Mouse (Mus musculus): ENCODE data around the gene Hbs1l. TPM values are rescaled to one million over a fixed set of nuclear protein-coding genes. Genes with fewer than 3 reads are reported as not detected.

Hbs1l gene
- total RNA-seq (2014; rRNA removed) (59.1 and 93.8 TPM in 2 replicates), polyA plus RNA-seq (2015; fragmentation: Nextera tagmentation; extraction: Ambion mirVana) (69.3 and 72.2 TPM in 2 replicates)

DNA sequence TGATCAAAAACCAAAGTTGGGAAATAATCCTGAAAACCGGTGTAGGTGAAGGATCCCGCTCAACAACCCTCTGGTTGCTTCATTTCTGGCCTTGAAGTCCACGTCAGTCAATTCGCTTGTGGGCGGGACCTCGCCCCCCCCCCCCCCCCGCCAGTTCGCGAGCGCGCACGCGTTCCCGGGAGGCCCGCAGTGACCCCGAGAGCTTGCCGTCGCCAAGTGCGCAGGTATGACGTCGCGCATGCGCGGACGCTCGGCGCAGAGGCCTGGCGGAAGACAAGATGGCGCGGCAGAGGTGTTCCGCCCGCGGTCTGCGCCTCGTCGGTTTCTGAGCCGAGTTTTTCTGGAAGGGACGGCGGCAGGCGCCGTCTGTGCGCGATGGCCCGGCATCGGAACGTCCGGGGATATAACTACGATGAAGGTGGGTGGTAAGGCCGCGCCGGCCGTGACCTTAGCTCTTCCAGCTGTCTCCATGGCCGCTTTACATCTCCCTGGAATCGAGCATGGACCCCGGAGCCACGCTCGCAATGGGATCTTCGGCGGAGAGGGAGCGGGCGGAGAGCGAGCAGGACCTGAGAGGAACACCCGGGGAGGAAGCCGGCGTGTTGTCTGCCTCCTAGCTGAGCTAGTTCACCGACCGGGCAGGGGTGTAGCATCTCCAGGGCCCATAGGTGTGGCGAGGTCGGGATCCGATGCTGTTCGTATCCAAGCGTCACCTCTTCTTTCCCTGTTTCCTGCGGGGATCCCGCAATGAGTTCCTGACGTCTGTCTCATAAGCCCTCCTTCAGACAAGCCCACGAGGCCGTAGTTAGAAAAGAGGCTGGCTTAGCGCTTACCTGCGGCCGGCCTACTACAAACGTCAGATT, at the start of gene Hbs1l:
TSS of gene Hbs1l (plus strand) at position 221 of the 863 bp plus-strand sequence.
- no peaks in the 10 kb centered on the region for H3K27me3 ChIP-seq (ENCODE audit: insufficient read depth, low read length)
- H3K9ac ChIP-seq (replicated peaks; ENCODE audit: low read length, poor library complexity, severe bottlenecking) = peak within 1 kb of the TSS; percentile 87
- ATAC-seq (ENCODE audit: low FRiP score) (peak; percentile 98), DNase-seq (ENCODE audit: low spot score) (peak; percentile 95)
- no peak for TF ChIP-seq CTCF (IDR thresholded peaks at IDR 0.05)
- peak within 1 kb of the TSS; percentile 93 for H3K4me3 ChIP-seq (ENCODE audit: low read depth, low read length)
- under 1% methylated on average over 66 of the region's 81 CpGs for WGBS
- peaks cover 4% of the 10 kb centered on the region; the same call in 1 of the 2 replicates for H3K36me3 ChIP-seq (ENCODE audit: insufficient read depth, low read length)
- H3K9me3 ChIP-seq (ENCODE audit: low read length) = no peaks in the 10 kb centered on the region
- H3K4me1 ChIP-seq (ENCODE audit: insufficient read depth, low read length) = peaks cover 7% of the 10 kb centered on the region
- H3K4me2 ChIP-seq (ENCODE audit: low read depth, low read length, poor library complexity, severe bottlenecking) = peak within 1 kb of the TSS; percentile 61
- peak within 1 kb of the TSS; percentile 77 for H3K27ac ChIP-seq (ENCODE audit: low read depth, low read length)

DNA sequence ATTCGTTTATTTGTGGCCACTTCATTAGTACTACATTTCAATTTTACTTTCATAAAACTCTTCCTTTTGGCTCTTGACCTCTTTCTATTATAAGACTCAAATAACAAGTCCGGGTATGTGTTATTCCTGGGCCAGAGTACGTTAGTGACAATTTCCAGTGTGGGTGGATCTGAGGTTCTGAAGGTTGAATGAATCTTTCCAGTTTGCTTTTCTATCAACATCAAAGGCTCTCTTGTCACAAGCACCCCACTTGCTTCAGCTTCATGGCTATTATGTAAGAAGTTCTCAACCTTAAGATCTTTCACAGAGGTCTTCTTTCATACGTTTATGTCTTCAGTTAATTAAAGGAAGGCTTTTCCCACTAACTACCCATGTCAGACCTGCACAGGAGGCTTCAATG, 47.2 kb upstream of the Hbs1l start:
- H3K4me3 ChIP-seq (ENCODE audit: low read depth, low read length) = no peak overlapping the region
- H3K27ac ChIP-seq (ENCODE audit: low read depth, low read length) = no peak overlapping the region
- no peaks in the 10 kb centered on the region for H3K36me3 ChIP-seq (ENCODE audit: insufficient read depth, low read length)
- H3K9me3 ChIP-seq (ENCODE audit: low read length) = no peaks in the 10 kb centered on the region
- WGBS = 78% methylated on average over 4 of the region's 4 CpGs
- H3K4me1 ChIP-seq (ENCODE audit: insufficient read depth, low read length) = no peaks in the 10 kb centered on the region
- H3K9ac ChIP-seq (replicated peaks; ENCODE audit: low read length, poor library complexity, severe bottlenecking) = no peak overlapping the region
- ATAC-seq (ENCODE audit: low FRiP score) (no peak), DNase-seq (ENCODE audit: low spot score) (no peak)
- no peaks in the 10 kb centered on the region for H3K27me3 ChIP-seq (ENCODE audit: insufficient read depth, low read length)
- H3K4me2 ChIP-seq (ENCODE audit: low read depth, low read length, poor library complexity, severe bottlenecking) = no peak overlapping the region
- no peak for TF ChIP-seq CTCF (IDR thresholded peaks at IDR 0.05)

DNA sequence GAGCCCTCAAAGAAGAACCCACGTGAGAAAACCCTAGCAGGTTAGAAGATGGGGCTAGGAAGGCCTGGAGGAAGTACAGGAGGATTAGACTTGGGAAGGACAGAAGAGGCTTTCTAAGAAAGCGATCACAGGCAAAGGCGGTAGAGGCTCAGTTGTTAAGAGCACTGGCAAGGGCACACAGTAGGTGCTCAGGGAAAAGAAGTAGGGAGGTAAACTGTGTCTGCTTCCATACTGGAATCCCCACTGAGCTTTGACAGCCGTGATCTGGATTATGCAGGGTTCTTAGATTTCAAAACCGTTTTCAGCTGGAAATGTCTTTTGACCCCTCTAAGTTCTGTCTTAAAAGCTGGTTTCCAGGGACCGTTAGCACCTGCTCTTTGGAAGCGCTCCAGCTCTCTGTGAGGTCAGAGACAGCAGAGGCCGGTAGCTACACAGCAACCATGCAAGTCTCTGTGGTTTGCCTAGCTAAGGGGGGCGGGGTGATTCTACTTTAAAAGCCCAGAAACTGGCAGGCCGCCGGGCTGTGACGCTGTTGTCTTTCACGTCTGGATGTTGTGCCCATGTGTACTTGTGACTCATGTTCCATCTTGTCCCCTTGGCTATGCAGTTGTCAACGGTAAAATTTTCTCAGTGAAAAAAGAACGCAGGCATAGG, 43.8 kb upstream of the Hbs1l start:
- no peaks in the 10 kb centered on the region for H3K27me3 ChIP-seq (ENCODE audit: insufficient read depth, low read length)
- H3K36me3 ChIP-seq (ENCODE audit: insufficient read depth, low read length) = no peaks in the 10 kb centered on the region
- H3K4me2 ChIP-seq (ENCODE audit: low read depth, low read length, poor library complexity, severe bottlenecking) = no peak overlapping the region
- H3K9me3 ChIP-seq (ENCODE audit: low read length) = no peaks in the 10 kb centered on the region
- no peak for DNase-seq (ENCODE audit: low spot score)
- no peak overlapping the region for H3K27ac ChIP-seq (ENCODE audit: low read depth, low read length)
- 43% methylated on average over 15 of the region's 15 CpGs for WGBS
- no peak overlapping the region for H3K9ac ChIP-seq (replicated peaks; ENCODE audit: low read length, poor library complexity, severe bottlenecking)
- no peaks in the 10 kb centered on the region for H3K4me1 ChIP-seq (ENCODE audit: insufficient read depth, low read length)
- H3K4me3 ChIP-seq (ENCODE audit: low read depth, low read length) = no peak overlapping the region
- no peak for ATAC-seq (ENCODE audit: low FRiP score)
- no peak for TF ChIP-seq CTCF (IDR thresholded peaks at IDR 0.05)

DNA sequence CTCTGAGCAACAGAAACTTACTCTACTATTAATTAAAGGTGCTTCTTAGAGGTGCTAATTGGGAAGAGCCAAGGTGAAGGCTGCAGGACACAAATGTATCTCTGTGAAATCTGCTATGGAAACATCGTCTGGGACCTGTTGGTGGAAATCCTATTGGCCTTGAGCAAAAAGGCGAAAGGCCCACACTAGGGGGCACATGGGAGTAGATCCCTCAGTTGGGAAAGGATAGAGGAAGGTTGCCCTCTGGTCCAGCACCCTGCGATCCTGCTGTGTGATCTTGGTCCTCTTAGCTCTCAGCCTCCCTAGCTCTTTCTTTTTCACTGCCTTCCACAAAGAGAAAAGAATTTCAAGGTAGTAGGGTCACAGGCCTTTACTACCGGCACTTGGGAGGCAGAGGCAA, 43.0 kb upstream of the Hbs1l start:
- WGBS = 94% methylated on average over 4 of the region's 4 CpGs
- DNase-seq (ENCODE audit: low spot score) (no peak), ATAC-seq (ENCODE audit: low FRiP score) (no peak)
- Histone ChIP-seq H3K27me3 (ENCODE audit: insufficient read depth, low read length) (no peaks in the 10 kb centered on the region), H3K9me3 (ENCODE audit: low read length) (no peaks in the 10 kb centered on the region), H3K27ac (ENCODE audit: low read depth, low read length) (no peak overlapping the region), H3K4me2 (ENCODE audit: low read depth, low read length, poor library complexity, severe bottlenecking) (no peak overlapping the region), H3K36me3 (ENCODE audit: insufficient read depth, low read length) (no peaks in the 10 kb centered on the region), H3K9ac (replicated peaks; ENCODE audit: low read length, poor library complexity, severe bottlenecking) (no peak overlapping the region), H3K4me1 (ENCODE audit: insufficient read depth, low read length) (no peaks in the 10 kb centered on the region), H3K4me3 (ENCODE audit: low read depth, low read length) (no peak overlapping the region)
- no peak for TF ChIP-seq CTCF (IDR thresholded peaks at IDR 0.05)

DNA sequence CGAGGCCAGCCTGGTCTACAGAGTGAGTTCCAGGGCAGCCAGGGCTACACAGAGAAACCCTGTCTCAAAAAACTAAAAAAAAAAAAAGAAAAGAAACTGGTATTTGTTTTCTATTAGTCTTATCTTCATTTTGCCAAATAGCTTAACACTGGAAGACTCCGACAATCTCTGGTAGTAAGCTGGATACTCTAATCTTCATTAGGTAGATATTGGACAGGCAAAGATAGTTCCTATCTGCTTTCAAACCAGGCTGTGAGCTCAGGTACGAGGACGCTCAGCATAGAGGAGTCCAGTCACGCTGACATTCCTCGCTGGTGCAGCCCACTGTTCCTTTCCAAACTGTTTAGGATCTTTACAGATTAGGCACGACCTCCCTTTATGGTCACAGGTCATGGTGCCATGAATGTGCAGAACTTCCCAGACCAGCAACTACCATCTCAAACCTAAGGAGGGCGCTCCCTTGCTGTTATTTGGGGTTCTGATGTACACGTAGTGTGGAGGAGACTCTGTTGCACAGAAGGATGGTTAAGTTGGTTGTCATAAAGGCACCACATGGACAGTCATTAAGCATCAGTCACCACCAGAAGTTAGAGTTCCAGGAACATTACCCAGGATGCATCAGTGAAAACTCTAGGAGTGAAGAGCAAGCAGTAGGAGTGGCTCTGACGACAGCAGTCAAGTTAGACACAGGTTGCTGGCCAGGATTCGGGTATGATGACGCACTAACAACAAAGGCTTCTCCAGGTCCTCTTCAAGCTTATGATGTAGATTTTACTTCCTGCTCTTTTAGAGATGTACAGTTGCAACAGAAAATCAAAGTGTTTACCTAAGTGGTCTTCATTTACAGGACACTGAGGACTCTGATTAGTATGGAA, 41.3 kb upstream of the Hbs1l start:
- H3K4me3 ChIP-seq (ENCODE audit: low read depth, low read length) = no peak overlapping the region
- no peaks in the 10 kb centered on the region for H3K9me3 ChIP-seq (ENCODE audit: low read length)
- H3K27ac ChIP-seq (ENCODE audit: low read depth, low read length) = no peak overlapping the region
- WGBS = 89% methylated on average over 12 of the region's 12 CpGs
- no peak for DNase-seq (ENCODE audit: low spot score)
- no peak for ATAC-seq (ENCODE audit: low FRiP score)
- H3K4me2 ChIP-seq (ENCODE audit: low read depth, low read length, poor library complexity, severe bottlenecking) = no peak overlapping the region
- no peaks in the 10 kb centered on the region for H3K27me3 ChIP-seq (ENCODE audit: insufficient read depth, low read length)
- H3K9ac ChIP-seq (replicated peaks; ENCODE audit: low read length, poor library complexity, severe bottlenecking) = no peak overlapping the region
- TF ChIP-seq CTCF (IDR thresholded peaks at IDR 0.05) = no peak
- H3K36me3 ChIP-seq (ENCODE audit: insufficient read depth, low read length) = no peaks in the 10 kb centered on the region
- no peaks in the 10 kb centered on the region for H3K4me1 ChIP-seq (ENCODE audit: insufficient read depth, low read length)
